ENCODE assay signal across 8 mouse cellular contexts in the genomic region with DNA sequence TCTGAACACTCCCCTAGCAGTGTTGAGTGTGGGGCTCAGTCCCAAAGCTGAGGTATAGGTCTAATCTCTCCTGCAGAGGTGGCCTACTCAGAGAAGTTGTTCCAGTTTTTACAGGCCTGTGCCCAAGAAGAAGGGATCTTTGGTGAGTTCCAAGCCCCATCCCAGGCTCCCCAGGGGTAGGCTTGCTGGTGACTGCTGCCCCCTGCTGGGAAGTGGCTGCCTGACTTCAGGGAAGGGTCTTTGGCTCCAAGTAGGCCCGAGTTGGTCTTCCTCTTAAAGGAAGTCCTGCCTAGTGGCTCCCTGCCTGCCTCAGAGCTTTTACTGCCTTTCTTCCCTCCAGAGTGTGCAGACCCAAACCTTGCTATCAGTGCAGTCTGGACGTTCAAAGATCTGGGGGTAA. TPM values are rescaled to one million over a fixed set of nuclear protein-coding genes. Genes with fewer than 3 reads are reported as not detected.
DNase-seq lines count a peak whose midpoint lies in the region; ATAC-seq and TF ChIP-seq lines count a peak whose summit lies in the region.

No protein-coding gene starts in this region.

- no peak overlapping the region for H3K9ac ChIP-seq in heart, adult 2 months (ENCODE audit: low read depth, low read length)
- H3K9ac ChIP-seq in liver, postnatal 0 days (replicated peaks), result no peak overlapping the region

- TF ChIP-seq EP300 in heart, adult 2 months (IDR thresholded peaks at IDR 0.05; ENCODE audit: insufficient read depth, low read depth, low read length), result no peak
- no peak for TF ChIP-seq EP300 in liver, postnatal 0 days (IDR thresholded peaks at IDR 0.05; ENCODE audit: low read depth)

- no peaks in the 10 kb centered on the region for H3K79me2 ChIP-seq in heart, adult 2 months (replicated peaks; ENCODE audit: control insufficient read depth, insufficient read depth, low read length)

- no peaks in the 10 kb centered on the region for H3K27me3 ChIP-seq in heart, adult 2 months (ENCODE audit: control insufficient read depth, insufficient read depth, low read length)
- no peaks in the 10 kb centered on the region for H3K27me3 ChIP-seq in liver, postnatal 0 days (ENCODE audit: insufficient read depth, low read length)

- no peak overlapping the region for H3K27ac ChIP-seq in heart, adult 2 months
- H3K27ac ChIP-seq in liver, postnatal 0 days (ENCODE audit: low read depth), result no peak overlapping the region

- WGBS in heart, adult 2 months, result 19% methylated on average over 2 of the region's 2 CpGs
- 30% methylated on average over 2 of the region's 2 CpGs for WGBS in liver, postnatal 0 days (ENCODE audit: insufficient replicate concordance)

- peak; percentile 65 for TF ChIP-seq CTCF in heart, adult 2 months (IDR thresholded peaks at IDR 0.05)
- peak; percentile 77 for TF ChIP-seq CTCF in liver, postnatal 0 days (IDR thresholded peaks at IDR 0.05; ENCODE audit: low read depth)

- TF ChIP-seq POLR2A in heart, adult 2 months (IDR thresholded peaks at IDR 0.05; ENCODE audit: insufficient read depth, low read depth, low read length), result no peak

- ATAC-seq in liver, postnatal 0 days, result peak; percentile 29; the same call in 1 of the 2 replicates
- no peak for ATAC-seq in erythroblast, adult 5-6 weeks (replicated peaks; ENCODE audit: low FRiP score, poor library complexity, severe bottlenecking)

- intact Hi-C loops in heart, adult 2 months (cut with DNase I), result no loop called here

- no peaks in the 10 kb centered on the region for H3K9me3 ChIP-seq in liver, postnatal 0 days (ENCODE audit: low read length)

- H3K36me3 ChIP-seq in heart, adult 2 months (ENCODE audit: control insufficient read depth, insufficient read depth, low read length), result no peaks in the 10 kb centered on the region
- H3K36me3 ChIP-seq in liver, postnatal 0 days (replicated peaks; ENCODE audit: insufficient read depth, low read length), result peaks cover 16% of the 10 kb centered on the region

- no peaks in the 10 kb centered on the region for H3K4me1 ChIP-seq in heart, adult 2 months (ENCODE audit: control insufficient read depth, insufficient read depth, low read length)
- H3K4me1 ChIP-seq in liver, postnatal 0 days (ENCODE audit: insufficient read depth), result peaks cover 2% of the 10 kb centered on the region; the same call in 1 of the 2 replicates

- DNase-seq in heart, adult 2 months, result peak in 1 of 2 experiments; percentile 44
- DNase-seq in heart, adult 8-10 months (ENCODE audit: low spot score), result no peak
- peak; percentile 54 for DNase-seq in right cerebral cortex, postnatal 4 days
- DNase-seq in right cerebral cortex, postnatal 25 days, result no peak
- peak; percentile 57 for DNase-seq in embryo, embryonic 10 days (ENCODE audit: low spot score)
- DNase-seq in liver, postnatal 0 days, result peak; percentile 66
- DNase-seq in frontal cortex, postnatal 36 days (ENCODE audit: low spot score in 2 of 2), result no peak

- H3K4me3 ChIP-seq in heart, adult 2 months, result no peak overlapping the region
- H3K4me3 ChIP-seq in liver, postnatal 0 days (ENCODE audit: low read depth, low read length), result no peak overlapping the region

- no peak overlapping the region for H3K4me2 ChIP-seq in liver, postnatal 0 days (ENCODE audit: low read depth, low read length)

RNA-seq across cellular contexts. Expression of a gene that starts 9.2 kb away (rescaled TPM):
- total RNA-seq in heart, adult 2 months (2021), result 10 to 100 TPM; 42.5 to 44.5 TPM
- 34.5 and 40.3 TPM in 2 replicates for polyA plus RNA-seq in heart, adult 2 months (2012; rRNA removed)
- 10 to 100 TPM; 42.1 to 59.5 (median 52.5) TPM for total RNA-seq in heart, adult 8-10 months (2022)
- 14.7 and 16.9 TPM in 2 replicates for polyA plus RNA-seq in liver, postnatal 0 days (2015; fragmentation: Nextera tagmentation; extraction: Ambion mirVana)
- 12.7 and 21.1 TPM in 2 replicates for total RNA-seq in erythroblast, adult 5-6 weeks (2015; ENCODE audit: low replicate concordance)
- 0.42 TPM in 1 of 2 replicates, not detected in the other for total RNA-seq in erythroblast, adult 5-6 weeks (2017; ENCODE audit: low replicate concordance)

RNA-seq across cellular contexts. Expression of a gene that starts 10.1 kb away (rescaled TPM):
- not detected for total RNA-seq in heart, adult 2 months (2021)
- 0.06 and 0.08 TPM in 2 replicates for polyA plus RNA-seq in heart, adult 2 months (2012; rRNA removed)
- total RNA-seq in heart, adult 8-10 months (2022), result not detected
- polyA plus RNA-seq in liver, postnatal 0 days (2015; fragmentation: Nextera tagmentation; extraction: Ambion mirVana), result 0.46 and 0.51 TPM in 2 replicates
- total RNA-seq in erythroblast, adult 5-6 weeks (2015; ENCODE audit: low replicate concordance), result not detected in 2 replicates
- not detected in 2 replicates for total RNA-seq in erythroblast, adult 5-6 weeks (2017; ENCODE audit: low replicate concordance)

Comparison
In these comparisons a context has a peak if more than half of its experiments do, and no peak if none do; other contexts are left out.
1. DNase-seq: peak in right cerebral cortex, postnatal 4 days (single experiment), embryo, embryonic 10 days (single experiment) and liver, postnatal 0 days (single experiment); none in heart, adult 8-10 months (single experiment), right cerebral cortex, postnatal 25 days (single experiment) and frontal cortex, postnatal 36 days (0 of 2).